24 mouse cellular contexts compared by ENCODE assay signal in genomic region chr16:38443721-38444464, GRCm38 (mm10). TPM values are rescaled to one million over a fixed set of nuclear protein-coding genes. Genes with fewer than 3 reads are reported as not detected.
A peak's percentile ranks its signal among the peaks of the same experiment; 100 is the strongest.
DNase-seq lines count a peak whose midpoint lies in the region; ATAC-seq and TF ChIP-seq lines count a peak whose summit lies in the region.
"Had no signal": no experiment of that assay in that cellular context is flagged by ENCODE, and none has a peak within 500 bp of the region (broad histone marks: within the 10 kb centered on the region; RNA-seq: fewer than 3 reads in every experiment).

No protein-coding gene starts in this region.

- H3K9ac ChIP-seq in MEL (ENCODE audit: control insufficient read depth, low read depth, low read length, poor library complexity, severe bottlenecking) = no peak overlapping the region
- no peak overlapping the region for H3K9ac ChIP-seq in intestine, embryonic 16.5 days (ENCODE audit: low read depth, low read length)
- H3K9ac ChIP-seq: forebrain, embryonic 13.5 days; forebrain, postnatal 0 days; heart, embryonic 13.5 days; hindbrain, embryonic 15.5 days had no signal

- H3K9me3 ChIP-seq in E14TG2a.4 (ENCODE audit: low read length) (peaks cover 45% of the 10 kb centered on the region), MEL (replicated peaks; ENCODE audit: insufficient read depth, low read length) (no peaks in the 10 kb centered on the region)
- H3K9me3 ChIP-seq in intestine, embryonic 16.5 days (ENCODE audit: control insufficient read depth, low read length) = no peaks in the 10 kb centered on the region
- H3K9me3 ChIP-seq: embryonic facial prominence, embryonic 10.5 days; forebrain, embryonic 13.5 days; G1E; heart, embryonic 13.5 days; hindbrain, embryonic 15.5 days had no signal

- no peak for TF ChIP-seq POLR2A in MEL (IDR thresholded peaks at IDR 0.05; ENCODE audit: control insufficient read depth in 1 of 2, insufficient read depth in 1 of 2, low read depth in 1 of 2, low read length in 2 of 2, poor library complexity in 1 of 2)
- TF ChIP-seq POLR2A in thymus, adult 2 months (IDR thresholded peaks at IDR 0.05; ENCODE audit: control insufficient read depth, extremely low read depth, insufficient read depth, low read length, poor library complexity) = no peak

- peaks cover 80% of the 10 kb centered on the region for H3K4me1 ChIP-seq in E14TG2a.4 (replicated peaks; ENCODE audit: low read depth, low read length)
- no peaks in the 10 kb centered on the region for H3K4me1 ChIP-seq in MEL (ENCODE audit: control insufficient read depth in 1 of 2, insufficient read depth in 2 of 2, low read length in 2 of 2)
- no peaks in the 10 kb centered on the region for H3K4me1 ChIP-seq in thymus, adult 2 months (replicated peaks; ENCODE audit: control insufficient read depth, insufficient read depth, low read length)
- no peaks in the 10 kb centered on the region for H3K4me1 ChIP-seq in intestine, embryonic 16.5 days (ENCODE audit: control insufficient read depth, insufficient read depth, low read length)
- H3K4me1 ChIP-seq: forebrain, embryonic 13.5 days; heart, embryonic 13.5 days; hindbrain, embryonic 15.5 days had no signal

- no peak for TF ChIP-seq EP300 in MEL (IDR thresholded peaks at IDR 0.05; ENCODE audit: low read depth in 1 of 2, low read length in 2 of 2)

- peak; percentile 47; the same call in 1 of the 2 replicates for ATAC-seq in megakaryocyte, adult 5-6 weeks (ENCODE audit: poor library complexity, severe bottlenecking)
- ATAC-seq in intestine, embryonic 16.5 days = no peak
- ATAC-seq: CD4-positive, CD25-positive, alpha-beta regulatory T cell, adult 4 months; forebrain, embryonic 13.5 days; forebrain, postnatal 0 days had no signal

- 92% methylated on average over 7 of the region's 7 CpGs for WGBS in thymus, adult 2 months
- 97% methylated on average over 7 of the region's 7 CpGs for WGBS in intestine, embryonic 16.5 days

- H3K4me2 ChIP-seq in intestine, embryonic 16.5 days (ENCODE audit: low read depth, low read length) = no peak overlapping the region
- H3K4me2 ChIP-seq: forebrain, embryonic 13.5 days; heart, embryonic 13.5 days; hindbrain, embryonic 15.5 days had no signal

- H3K79me2 ChIP-seq in MEL (ENCODE audit: control insufficient read depth, insufficient read depth, low read length, poor library complexity) = no peaks in the 10 kb centered on the region

- H3K36me3 ChIP-seq in E14TG2a.4 (ENCODE audit: insufficient read depth, low read length) (peaks cover 64% of the 10 kb centered on the region), MEL (ENCODE audit: control insufficient read depth in 1 of 2, insufficient read depth in 2 of 2, low read length in 2 of 2) (no peaks in the 10 kb centered on the region; a peak in 1 of 4 replicates)
- peaks cover 11% of the 10 kb centered on the region for H3K36me3 ChIP-seq in thymus, adult 2 months (ENCODE audit: control insufficient read depth, insufficient read depth, low read length)
- H3K36me3 ChIP-seq in intestine, embryonic 16.5 days (ENCODE audit: control insufficient read depth, insufficient read depth, low read length) = peaks cover 16% of the 10 kb centered on the region

- TF ChIP-seq CTCF in E14TG2a.4 (conservative IDR thresholded peaks at IDR 0.05; ENCODE audit: low read length) (no peak), MEL (IDR thresholded peaks at IDR 0.05 in 2 of 3, conservative IDR thresholded peaks at IDR 0.05 in 1 of 3; ENCODE audit: control insufficient read depth in 1 of 3, insufficient read depth in 1 of 3, low read depth in 2 of 3, low read length in 3 of 3, poor library complexity in 1 of 3, severe bottlenecking in 1 of 3) (no peak)
- no peak for TF ChIP-seq CTCF in thymus, adult 2 months (IDR thresholded peaks at IDR 0.05; ENCODE audit: borderline replicate concordance, control insufficient read depth, extremely low read depth, insufficient read depth, low read length, poor library complexity)

- no peak overlapping the region for H3K27ac ChIP-seq in MEL (ENCODE audit: control insufficient read depth, low read depth, low read length)
- H3K27ac ChIP-seq in thymus, adult 2 months (ENCODE audit: control insufficient read depth, insufficient read depth, low read length) = no peak overlapping the region
- no peak overlapping the region for H3K27ac ChIP-seq in intestine, embryonic 16.5 days (ENCODE audit: low read length)
- H3K27ac ChIP-seq: embryonic facial prominence, embryonic 10.5 days; forebrain, embryonic 13.5 days; gastrocnemius, adult 2 months; heart, embryonic 13.5 days; hindbrain, embryonic 15.5 days had no signal

- DNase-seq in 3134 (ENCODE audit: extremely low read depth, insufficient read length, low spot score) (peak; percentile 40), MEL (ENCODE audit: low read depth, low spot score) (peak; percentile 40)
- DNase-seq in urinary bladder, postnatal 10 days (ENCODE audit: low spot score) = no peak
- no peak for DNase-seq in thymus, adult 2 months
- no peak for DNase-seq in gastrocnemius, postnatal 25 days
- DNase-seq: adrenal gland, adult 2 months; adrenal gland, postnatal 25 days; B cell, adult 2 months; cerebellum, adult 2 months; cerebellum, postnatal 10 days; forebrain, postnatal 0 days; gastrocnemius, adult 2 months; gastrocnemius, postnatal 36 days; heart, adult 11 months; heart, postnatal 36 days had no signal

- H3K4me3 ChIP-seq in E14TG2a.4 (replicated peaks; ENCODE audit: low read length) = peak overlapping the region; percentile 80
- no peak overlapping the region for H3K4me3 ChIP-seq in MEL (ENCODE audit: control insufficient read depth in 1 of 2, insufficient read depth in 1 of 2, low read depth in 2 of 2, low read length in 2 of 2)
- no peak overlapping the region for H3K4me3 ChIP-seq in thymus, adult 2 months (ENCODE audit: control insufficient read depth, insufficient read depth, low read length)
- no peak overlapping the region for H3K4me3 ChIP-seq in intestine, embryonic 16.5 days (ENCODE audit: low read length)
- H3K4me3 ChIP-seq: embryonic facial prominence, embryonic 10.5 days; forebrain, embryonic 13.5 days; gastrocnemius, adult 2 months; heart, embryonic 13.5 days; hindbrain, embryonic 15.5 days had no signal

- no peak for TF ChIP-seq RAD21 in MEL (IDR thresholded peaks at IDR 0.05; ENCODE audit: low read depth, low read length)

- H3K27me3 ChIP-seq in E14TG2a.4 (ENCODE audit: insufficient read depth, low read length) (no peaks in the 10 kb centered on the region), MEL (ENCODE audit: control insufficient read depth in 1 of 2, insufficient read depth in 2 of 2, low read length in 2 of 2) (no peaks in the 10 kb centered on the region)
- H3K27me3 ChIP-seq in thymus, adult 2 months (ENCODE audit: control insufficient read depth, insufficient read depth, low read length) = no peaks in the 10 kb centered on the region
- no peaks in the 10 kb centered on the region for H3K27me3 ChIP-seq in intestine, embryonic 16.5 days (replicated peaks; ENCODE audit: control insufficient read depth, insufficient read depth, low read length)
- H3K27me3 ChIP-seq: forebrain, embryonic 13.5 days; heart, embryonic 13.5 days; hindbrain, embryonic 15.5 days had no signal

TF ChIP-seq in MEL, 35 proteins besides CTCF, POLR2A, EP300 and RAD21 (continues in another document):
- TF ChIP-seq ZNF384 (IDR thresholded peaks at IDR 0.05; ENCODE audit: low read depth, low read length) (no peak), ETS1 (IDR thresholded peaks at IDR 0.05; ENCODE audit: low read depth, low read length) (no peak), GABPA (IDR thresholded peaks at IDR 0.05; ENCODE audit: low read depth, low read length) (no peak), TCF12 (IDR thresholded peaks at IDR 0.05; ENCODE audit: low read depth, low read length) (no peak), MYB (IDR thresholded peaks at IDR 0.05; ENCODE audit: low read depth, low read length) (no peak), NELFE (IDR thresholded peaks at IDR 0.05; ENCODE audit: low read depth, low read length) (no peak), JUND (IDR thresholded peaks at IDR 0.05; ENCODE audit: low read depth, low read length) (no peak), UBTF (IDR thresholded peaks at IDR 0.05; ENCODE audit: borderline replicate concordance, insufficient read depth, low read depth, low read length) (no peak), E2F4 (IDR thresholded peaks at IDR 0.05; ENCODE audit: borderline replicate concordance, low read depth, low read length) (no peak), TAL1 (IDR thresholded peaks at IDR 0.05; ENCODE audit: low read length) (no peak), GATA1 (IDR thresholded peaks at IDR 0.05; ENCODE audit: low read depth, low read length) (no peak), MXI1 (IDR thresholded peaks at IDR 0.05; ENCODE audit: low read depth, low read length) (no peak), CHD1 (IDR thresholded peaks at IDR 0.05; ENCODE audit: low read depth, low read length) (no peak)

RNA-seq across cellular contexts. Expression of gene Adprh, which starts 8.6 kb away (rescaled TPM):
- 20.1 and 24.8 TPM in 2 replicates for total RNA-seq in MEL (2012; rRNA removed)
- 10 to 100 TPM in 1 of 2 experiments, not detected in 1; 86.7 TPM for polyA plus RNA-seq in MEL (2012; ENCODE audit: insufficient read depth in 1 of 2, insufficient read length in 2 of 2, low read depth in 1 of 2, low replicate concordance in 2 of 2, missing spikeins in 1 of 2)
- total RNA-seq in megakaryocyte, adult 5-6 weeks (2015) = 30.6 and 30.9 TPM in 2 replicates
- 18.3 and 19.2 TPM in 2 replicates for total RNA-seq in megakaryocyte, adult 5-6 weeks (2017)
- 49.8 and 54.2 TPM in 2 replicates for polyA plus RNA-seq in thymus, adult 2 months (2012; rRNA removed)
- 10 to 100 TPM; 16.9 to 19.6 TPM for total RNA-seq in gastrocnemius, postnatal 25 days (2021)
- polyA plus RNA-seq in intestine, embryonic 16.5 days (2015; fragmentation: Nextera tagmentation; extraction: Ambion mirVana) = 85.1 and 88.9 TPM in 2 replicates

RNA-seq across cellular contexts. Expression of gene Pla1a, which starts 10.9 kb away (rescaled TPM):
- total RNA-seq in MEL (2012; rRNA removed) = not detected in 2 replicates
- polyA plus RNA-seq in MEL (2012; ENCODE audit: insufficient read depth in 1 of 2, insufficient read length in 2 of 2, low read depth in 1 of 2, low replicate concordance in 2 of 2, missing spikeins in 1 of 2) = under 1 TPM in 1 of 2 experiments, not detected in 1; 0.04 TPM
- total RNA-seq in megakaryocyte, adult 5-6 weeks (2015) = 0.38 TPM in 1 of 2 replicates, not detected in the other
- not detected in 2 replicates for total RNA-seq in megakaryocyte, adult 5-6 weeks (2017)
- polyA plus RNA-seq in thymus, adult 2 months (2012; rRNA removed) = 4.1 and 5.5 TPM in 2 replicates
- 1 to 10 TPM; 3.0 to 3.6 TPM for total RNA-seq in gastrocnemius, postnatal 25 days (2021)
- 1.3 and 1.9 TPM in 2 replicates for polyA plus RNA-seq in intestine, embryonic 16.5 days (2015; fragmentation: Nextera tagmentation; extraction: Ambion mirVana)
- polyA plus RNA-seq: embryonic facial prominence, embryonic 10.5 days; G1E had no signal

RNA-seq across cellular contexts. Expression of gene Cd80, which starts 11.5 kb away (rescaled TPM):
- 0.04 and 0.07 TPM in 2 replicates for total RNA-seq in MEL (2012; rRNA removed)
- polyA plus RNA-seq in MEL (2012; ENCODE audit: insufficient read depth in 1 of 2, insufficient read length in 2 of 2, low read depth in 1 of 2, low replicate concordance in 2 of 2, missing spikeins in 1 of 2) = under 1 TPM in 1 of 2 experiments, not detected in 1; 0.38 TPM
- total RNA-seq in megakaryocyte, adult 5-6 weeks (2015) = 6.5 and 10.4 TPM in 2 replicates
- 3.0 and 4.0 TPM in 2 replicates for total RNA-seq in megakaryocyte, adult 5-6 weeks (2017)
- 3.5 and 5.2 TPM in 2 replicates for polyA plus RNA-seq in thymus, adult 2 months (2012; rRNA removed)
- under 1 TPM; 0.15 to 0.38 TPM for total RNA-seq in gastrocnemius, postnatal 25 days (2021)
- polyA plus RNA-seq in intestine, embryonic 16.5 days (2015; fragmentation: Nextera tagmentation; extraction: Ambion mirVana) = 0.18 and 0.27 TPM in 2 replicates
- polyA plus RNA-seq: adrenal gland, adult 2 months had no signal

Comparison
In these comparisons a context has a peak if more than half of its experiments do, and no peak if none do; other contexts are left out.
1. DNase-seq: peak in 3134 (single experiment) and MEL (single experiment); none in urinary bladder, postnatal 10 days (single experiment), thymus, adult 2 months (single experiment) and gastrocnemius, postnatal 25 days (single experiment).